Mouse (Mus musculus) embryonic facial prominence, embryonic 14.5 days (tissue): ENCODE measurements around the gene Gm5089. TPM values are rescaled to one million over a fixed set of nuclear protein-coding genes. Genes with fewer than 3 reads are reported as not detected.

ENCODE experiments used
- ATAC-seq: fragments of 200-750 bp; cut with Nextera tagmentation; 2 replicates; pipeline ENCODE4 v1.8.0; 2017; ENCODE audit warnings: low read depth, moderate number of reproducible peaks, moderate TSS enrichment
- DNase-seq: peaks from one replicate; pipeline ENCODE4 v3.0.0-alpha.2; 2015; ENCODE audit warnings: low spot score
- H3K27ac ChIP-seq: fragments of 300-500 bp; sonication (generic); replicated peaks from 2 replicates; pipeline ENCODE4 v1.5.1; 2014; ENCODE audit warnings: low read depth, mild to moderate bottlenecking, low read length, moderate library complexity
- H3K27me3 ChIP-seq: fragments of 300-500 bp; sonication (generic); replicated peaks from 2 replicates; pipeline ENCODE4 v1.6.1; 2014; ENCODE audit warnings: low read length; ENCODE audit not compliant: control insufficient read depth, insufficient read depth
- H3K36me3 ChIP-seq: fragments of 300-500 bp; sonication (generic); 2 replicates; pipeline ENCODE4 v1.6.1; 2014; ENCODE audit warnings: low read length, mixed read lengths; ENCODE audit not compliant: control insufficient read depth, insufficient read depth
- H3K4me1 ChIP-seq: fragments of 300-500 bp; sonication (generic); 2 replicates; pipeline ENCODE4 v1.6.1; 2014; ENCODE audit warnings: antibody characterized with exemption, low read length; ENCODE audit not compliant: control insufficient read depth, insufficient read depth
- H3K4me2 ChIP-seq: fragments of 300-500 bp; sonication (generic); 2 replicates; pipeline ENCODE4 v1.6.1; 2014; ENCODE audit warnings: low read depth, mild to moderate bottlenecking, low read length, moderate library complexity, mixed read lengths
- H3K4me3 ChIP-seq: fragments of 300-500 bp; sonication (generic); 2 replicates; pipeline ENCODE4 v1.5.1; 2014; ENCODE audit warnings: low read depth, mild to moderate bottlenecking, low read length
- H3K9ac ChIP-seq: fragments of 300-500 bp; sonication (generic); 2 replicates; pipeline ENCODE4 v1.6.1; 2014; ENCODE audit warnings: low read depth, mild to moderate bottlenecking, low read length, moderate library complexity, mixed read lengths
- H3K9me3 ChIP-seq: fragments of 300-500 bp; sonication (generic); 2 replicates; pipeline ENCODE4 v1.6.1; 2016; ENCODE audit warnings: low read length; ENCODE audit not compliant: control insufficient read depth
- WGBS: fragments of 180-500 bp; shearing (Covaris S2); extraction: QIAGEN DNeasy Blood & Tissue Kit; methylation state at CpG from one replicate; pipeline ENCODE4 v1.1.7; 2014; 5-methylcytosine and 5-hydroxymethylcytosine counted together
- polyA plus RNA-seq: library from polyadenylated mRNA; unstranded; fragments of >200 nt; fragmentation: Nextera tagmentation; extraction: Ambion mirVana; gene quantifications from 2 replicates; pipeline ENCODE4 v1.2.1, GENCODE M21; 2014

Gm5089 gene
- polyA plus RNA-seq, 1 experiment from 2014 or later, result not detected

DNA sequence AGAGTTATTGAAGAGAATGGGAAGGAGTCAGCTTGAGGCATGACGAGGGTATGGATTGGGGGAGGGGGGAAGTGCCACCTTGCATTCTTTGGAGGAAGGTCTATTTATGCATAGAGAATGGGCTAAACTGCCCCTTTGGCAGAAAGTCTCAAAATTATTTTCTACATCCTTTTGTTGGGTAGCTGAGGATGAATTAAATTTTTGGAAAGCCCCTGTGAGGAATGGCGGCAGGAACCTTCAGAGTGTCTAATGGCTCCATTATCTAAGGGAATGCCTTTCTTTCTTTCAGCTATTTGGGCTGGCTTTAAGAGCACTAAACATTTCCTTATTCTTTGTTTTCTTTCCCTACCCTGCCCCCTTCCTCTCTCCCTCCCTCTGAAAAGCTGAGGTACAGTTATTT is 29.4 kb upstream of the Gm5089 start:
- no peaks in the 10 kb centered on the region for H3K9me3 ChIP-seq
- no peak for DNase-seq
- peak overlapping the region; percentile 5; the same call in 1 of the 2 replicates for H3K4me3 ChIP-seq
- WGBS, result 7% methylated on average over 2 of the region's 2 CpGs
- peak overlapping the region; percentile 19; the same call in 1 of the 2 replicates for H3K9ac ChIP-seq
- no peak overlapping the region for H3K27ac ChIP-seq
- H3K36me3 ChIP-seq, result no peaks in the 10 kb centered on the region
- ATAC-seq, result no peak
- H3K4me1 ChIP-seq, result 0 out of 2 replicates have a peak, but pooled peaks cover 6% of the 10 kb centered on the region
- peak overlapping the region; percentile 7; the same call in 1 of the 2 replicates for H3K4me2 ChIP-seq
- H3K27me3 ChIP-seq, result peaks cover 97% of the 10 kb centered on the region

DNA sequence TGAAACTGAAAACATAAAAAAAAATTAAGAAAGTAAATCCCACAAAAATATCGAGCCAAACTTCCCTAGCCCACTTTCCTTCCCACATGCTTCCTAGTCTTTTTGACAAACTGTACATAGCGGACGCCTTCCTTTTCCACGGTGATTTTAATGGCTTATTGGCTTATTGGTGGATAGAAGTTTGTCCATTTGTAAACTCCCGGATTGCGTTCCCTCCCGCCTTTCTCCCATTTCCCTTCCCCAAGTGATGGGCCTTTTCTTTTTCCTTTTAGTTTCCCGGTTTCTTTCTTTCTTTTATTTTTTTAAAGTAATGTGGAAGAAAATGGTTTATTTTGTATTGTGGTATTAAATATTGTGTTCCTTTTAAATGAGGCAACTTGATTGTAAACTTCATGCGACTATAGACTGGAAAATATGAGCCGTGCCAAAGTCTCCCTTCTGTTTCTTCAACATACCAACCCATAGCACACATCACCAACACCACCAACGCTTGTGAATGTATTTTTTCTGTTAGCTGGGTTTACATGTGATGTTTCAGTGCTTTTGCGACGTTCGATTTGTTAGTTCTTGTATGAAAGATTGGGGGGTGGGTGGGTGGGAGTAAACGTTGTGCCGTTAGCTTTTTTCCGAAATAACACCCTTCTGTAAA is 28.7 kb upstream of the Gm5089 start:
- ATAC-seq (no peak), DNase-seq (no peak)
- no peak overlapping the region for H3K27ac ChIP-seq
- H3K9me3 ChIP-seq, result no peaks in the 10 kb centered on the region
- whole genome bisulfite sequencing, result 13% methylated on average over 17 of the region's 17 CpGs
- peak overlapping the region; percentile 37; the same call in 1 of the 2 replicates for H3K4me2 ChIP-seq
- no peaks in the 10 kb centered on the region for H3K36me3 ChIP-seq
- H3K4me3 ChIP-seq, result peak overlapping the region; percentile 49; the same call in 1 of the 2 replicates
- peaks cover 12% of the 10 kb centered on the region for H3K4me1 ChIP-seq
- peaks cover 97% of the 10 kb centered on the region for H3K27me3 ChIP-seq
- H3K9ac ChIP-seq, result no peak overlapping the region; the same call in 1 of the 2 replicates

DNA sequence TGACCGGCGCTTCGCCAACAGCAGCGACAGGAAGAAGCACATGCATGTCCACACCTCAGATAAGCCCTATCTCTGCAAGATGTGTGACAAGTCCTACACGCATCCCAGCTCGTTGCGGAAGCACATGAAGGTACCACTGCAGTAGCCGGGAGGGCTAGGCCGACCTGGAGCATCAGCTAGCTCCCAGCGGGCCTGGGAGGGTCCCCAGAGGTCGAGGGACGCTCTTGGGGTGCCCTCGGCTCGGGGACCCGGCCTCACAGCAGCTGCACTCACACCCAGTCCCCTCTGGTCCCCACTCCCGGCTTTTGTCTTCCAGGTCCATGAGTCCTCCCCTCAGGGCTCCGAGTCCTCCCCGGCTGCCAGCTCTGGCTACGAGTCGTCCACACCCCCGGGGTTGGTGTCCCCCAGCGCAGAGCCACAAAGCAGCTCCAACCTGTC is 27.7 kb upstream of the Gm5089 start:
- Histone ChIP-seq H3K9ac (peak overlapping the region; percentile 57; the same call in 1 of the 2 replicates), H3K4me2 (peak overlapping the region; percentile 37; the same call in 1 of the 2 replicates), H3K27me3 (peaks cover 97% of the 10 kb centered on the region), H3K4me3 (peak overlapping the region; percentile 49), H3K36me3 (no peaks in the 10 kb centered on the region), H3K4me1 (peaks cover 12% of the 10 kb centered on the region), H3K9me3 (no peaks in the 10 kb centered on the region), H3K27ac (no peak overlapping the region)
- 0% methylated on average over 15 of the region's 22 CpGs for WGBS
- DNase-seq, result no peak
- no peak for ATAC-seq

DNA sequence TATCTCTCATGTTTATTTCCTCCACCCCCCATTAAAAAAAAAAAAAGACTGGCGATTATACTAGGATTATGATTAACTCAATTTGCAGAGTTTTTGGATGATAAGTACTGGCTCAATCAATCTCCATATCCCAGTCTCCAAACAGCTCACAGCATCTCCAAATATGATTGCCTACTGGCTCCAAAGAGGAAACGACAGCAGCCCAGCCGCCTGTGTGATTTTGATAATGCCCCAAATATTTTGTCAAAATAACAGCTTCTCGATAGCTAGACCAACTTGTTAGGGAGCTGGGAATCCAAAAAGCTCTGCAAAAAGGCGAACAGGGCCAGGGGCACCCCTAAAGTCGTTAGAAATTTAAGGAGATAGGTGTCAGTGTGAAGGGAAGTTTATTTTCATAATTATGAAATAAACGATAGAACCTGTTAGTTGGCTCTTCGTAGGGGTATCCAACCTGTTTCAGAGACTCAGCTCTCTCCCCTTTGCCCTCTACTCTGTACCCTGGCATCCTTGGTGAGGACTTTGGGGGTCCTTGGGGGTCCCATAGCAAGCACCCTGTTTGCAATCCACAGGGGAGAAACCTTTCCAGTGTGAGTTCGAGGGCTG is 27.2 kb upstream of the Gm5089 start:
- H3K4me1 ChIP-seq, result peaks cover 12% of the 10 kb centered on the region
- no peak overlapping the region; the same call in 1 of the 2 replicates for H3K27ac ChIP-seq
- H3K4me2 ChIP-seq, result peak overlapping the region; percentile 37; the same call in 1 of the 2 replicates
- 2% methylated on average over 9 of the region's 9 CpGs for WGBS
- H3K36me3 ChIP-seq, result no peaks in the 10 kb centered on the region
- H3K9me3 ChIP-seq, result no peaks in the 10 kb centered on the region
- ATAC-seq (no peak), DNase-seq (no peak)
- peaks cover 97% of the 10 kb centered on the region for H3K27me3 ChIP-seq
- peak overlapping the region; percentile 57; the same call in 1 of the 2 replicates for H3K9ac ChIP-seq
- peak overlapping the region; percentile 49; the same call in 1 of the 2 replicates for H3K4me3 ChIP-seq

DNA sequence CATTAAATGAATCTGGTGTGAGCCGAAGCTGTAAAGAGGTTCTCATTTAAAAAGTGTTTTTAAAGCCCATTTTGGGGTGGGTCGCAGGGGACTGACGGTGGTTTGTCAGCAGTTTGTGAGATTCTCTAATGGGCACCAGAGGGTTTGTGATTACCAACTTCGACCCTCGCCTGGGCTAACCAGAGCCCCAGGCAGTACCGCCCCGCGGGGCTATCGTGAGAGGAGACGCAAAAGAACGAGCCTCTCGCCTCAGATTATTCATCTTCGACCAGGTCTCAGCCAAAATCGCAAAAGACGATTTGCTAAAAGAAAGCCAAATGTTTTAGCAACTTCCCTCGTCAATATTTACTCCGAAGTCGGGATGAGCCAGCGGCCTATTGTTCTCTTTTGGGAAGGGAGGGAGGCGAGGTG is 26.4 kb upstream of the Gm5089 start:
- H3K4me3 ChIP-seq, result peak overlapping the region; percentile 49; the same call in 1 of the 2 replicates

DNA sequence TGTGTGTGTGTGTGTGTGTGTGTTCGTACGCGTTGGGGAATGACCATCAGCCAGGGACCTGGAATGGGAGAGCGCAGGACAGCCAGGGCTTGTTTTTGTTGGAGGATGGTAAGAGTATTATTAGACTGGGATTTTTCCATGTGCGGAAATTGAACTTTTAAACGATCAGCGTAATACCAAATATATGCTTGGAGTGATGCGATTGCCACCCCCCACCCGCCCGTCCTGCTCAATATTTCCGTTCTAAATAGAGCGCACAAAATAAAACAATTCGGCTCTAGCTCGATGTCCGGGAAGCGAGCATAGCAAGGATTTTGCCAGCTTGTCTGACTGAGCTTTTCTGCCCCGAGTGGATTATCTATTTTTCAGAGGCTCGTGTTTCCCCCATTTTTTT is 25.9 kb upstream of the Gm5089 start:
- DNase-seq (no peak), ATAC-seq (no peak)
- H3K36me3 ChIP-seq, result no peaks in the 10 kb centered on the region
- H3K4me2 ChIP-seq, result 0 out of 2 replicates have a peak overlapping the region, but pooled peaks have one; percentile 68
- H3K27ac ChIP-seq, result no peak overlapping the region; the same call in 1 of the 2 replicates
- peaks cover 95% of the 10 kb centered on the region for H3K27me3 ChIP-seq
- H3K4me1 ChIP-seq, result peaks cover 12% of the 10 kb centered on the region
- H3K9me3 ChIP-seq, result no peaks in the 10 kb centered on the region
- peak overlapping the region; percentile 49 for H3K4me3 ChIP-seq
- WGBS, result under 1% methylated on average over 18 of the region's 18 CpGs
- peak overlapping the region; percentile 63 for H3K9ac ChIP-seq

More for the DNA sequence above, 26.4 kb upstream of the Gm5089 start:
- Histone ChIP-seq H3K4me1 (peaks cover 12% of the 10 kb centered on the region), H3K36me3 (no peaks in the 10 kb centered on the region), H3K9ac (peak overlapping the region; percentile 63; the same call in 1 of the 2 replicates), H3K9me3 (no peaks in the 10 kb centered on the region), H3K4me2 (no peak overlapping the region; the same call in 1 of the 2 replicates), H3K27me3 (peaks cover 97% of the 10 kb centered on the region), H3K27ac (no peak overlapping the region; the same call in 1 of the 2 replicates)
- no peak for ATAC-seq
- under 1% methylated on average over 20 of the region's 20 CpGs for WGBS
- DNase-seq, result no peak

DNA sequence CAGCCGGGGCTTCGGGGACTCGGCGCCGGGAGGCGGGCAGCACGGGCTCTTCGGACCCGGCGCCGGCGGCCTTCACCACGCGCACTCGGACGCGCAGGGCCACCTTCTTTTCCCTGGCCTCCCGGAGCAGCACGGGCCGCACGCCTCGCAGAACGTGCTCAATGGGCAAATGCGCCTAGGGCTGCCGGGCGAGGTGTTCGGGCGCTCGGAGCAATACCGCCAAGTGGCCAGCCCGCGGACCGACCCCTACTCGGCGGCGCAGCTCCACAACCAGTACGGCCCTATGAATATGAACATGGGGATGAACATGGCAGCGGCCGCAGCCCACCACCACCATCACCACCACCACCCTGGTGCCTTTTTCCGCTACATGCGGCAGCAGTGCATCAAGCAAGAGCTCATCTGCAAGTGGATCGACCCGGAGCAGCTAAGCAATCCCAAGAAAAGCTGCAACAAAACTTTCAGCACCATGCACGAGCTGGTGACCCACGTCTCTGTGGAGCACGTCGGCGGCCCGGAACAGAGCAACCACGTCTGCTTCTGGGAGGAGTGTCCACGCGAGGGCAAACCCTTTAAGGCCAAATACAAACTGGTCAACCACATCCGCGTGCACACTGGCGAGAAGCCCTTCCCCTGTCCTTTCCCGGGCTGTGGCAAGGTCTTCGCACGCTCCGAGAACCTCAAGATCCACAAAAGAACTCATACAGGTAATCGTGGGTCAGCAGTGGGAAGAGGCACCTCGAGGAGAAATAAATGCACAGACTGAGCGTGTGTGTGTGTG is 25.3 kb upstream of the Gm5089 start:
- DNase-seq (no peak), ATAC-seq (no peak; the same call in 1 of the 2 replicates)
- Histone ChIP-seq H3K36me3 (no peaks in the 10 kb centered on the region), H3K4me3 (peak overlapping the region; percentile 49), H3K4me1 (peaks cover 12% of the 10 kb centered on the region), H3K9me3 (no peaks in the 10 kb centered on the region), H3K27me3 (peaks cover 95% of the 10 kb centered on the region), H3K27ac (peak overlapping the region; percentile 70; the same call in 1 of the 2 replicates), H3K9ac (peak overlapping the region; percentile 63), H3K4me2 (peak overlapping the region; percentile 68)
- under 1% methylated on average over 46 of the region's 62 CpGs for WGBS

DNA sequence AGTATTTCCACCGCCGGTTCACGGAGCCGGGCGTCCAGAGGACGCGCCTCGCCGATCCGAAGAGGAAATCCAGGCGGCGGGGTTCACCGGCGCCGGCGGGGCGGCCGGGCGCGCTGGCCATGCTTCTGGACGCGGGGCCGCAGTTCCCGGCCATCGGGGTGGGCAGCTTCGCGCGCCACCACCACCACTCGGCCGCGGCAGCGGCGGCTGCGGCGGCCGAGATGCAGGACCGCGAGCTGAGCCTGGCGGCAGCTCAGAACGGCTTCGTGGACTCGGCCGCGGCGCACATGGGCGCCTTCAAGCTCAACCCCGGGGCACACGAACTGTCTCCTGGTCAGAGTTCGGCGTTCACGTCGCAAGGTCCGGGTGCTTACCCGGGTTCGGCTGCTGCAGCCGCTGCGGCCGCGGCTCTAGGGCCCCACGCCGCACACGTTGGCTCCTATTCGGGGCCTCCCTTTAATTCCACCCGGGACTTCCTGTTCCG is 24.7 kb upstream of the Gm5089 start:
- Histone ChIP-seq H3K27ac (peak overlapping the region; percentile 70; the same call in 1 of the 2 replicates), H3K9me3 (no peaks in the 10 kb centered on the region), H3K27me3 (peaks cover 95% of the 10 kb centered on the region), H3K36me3 (no peaks in the 10 kb centered on the region), H3K4me2 (peak overlapping the region; percentile 68), H3K9ac (peak overlapping the region; percentile 63), H3K4me3 (peak overlapping the region; percentile 49), H3K4me1 (peaks cover 12% of the 10 kb centered on the region)
- DNase-seq (no peak), ATAC-seq (0 out of 2 replicates have a peak, but pooled peaks have one; percentile 4)
- 1% methylated on average over 29 of the region's 65 CpGs for WGBS
